Mouse (Mus musculus): ENCODE results near the gene Twf1. TPM values are rescaled to one million over a fixed set of nuclear protein-coding genes. Genes with fewer than 3 reads are reported as not detected.

Gene Twf1
- polyA plus RNA-seq, 1 experiment from 2014 or later: 68.9 TPM

- WGBS: 90% methylated on average over 9 of the region's 9 CpGs
- H3K4me3 ChIP-seq: no peak overlapping the region
- H3K27ac ChIP-seq (replicated peaks): no peak overlapping the region
- H3K27me3 ChIP-seq (replicated peaks; ENCODE audit: low read depth, poor library complexity, severe bottlenecking): no peaks in the 10 kb centered on the region
- no peak for DNase-seq (ENCODE audit: low spot score)
- H3K4me1 ChIP-seq: no peaks in the 10 kb centered on the region
- no peaks in the 10 kb centered on the region for H3K36me3 ChIP-seq (replicated peaks)
- H3K9me3 ChIP-seq: no peaks in the 10 kb centered on the region
These were observed 23.8 kb downstream of the Twf1 start for GRCm38 (mm10) chr15:94565854-94566253.

- Histone ChIP-seq H3K9me3 (no peaks in the 10 kb centered on the region), H3K27me3 (replicated peaks; ENCODE audit: low read depth, poor library complexity, severe bottlenecking) (no peaks in the 10 kb centered on the region), H3K4me3 (no peak overlapping the region), H3K27ac (replicated peaks) (no peak overlapping the region), H3K36me3 (replicated peaks) (no peaks in the 10 kb centered on the region), H3K4me1 (no peaks in the 10 kb centered on the region)
- 80% methylated on average over 2 of the region's 2 CpGs for WGBS
- DNase-seq (ENCODE audit: low spot score): no peak
These were observed 24.8 kb downstream of the Twf1 start for GRCm38 (mm10) chr15:94564909-94565308.

- no peaks in the 10 kb centered on the region for H3K27me3 ChIP-seq (replicated peaks; ENCODE audit: low read depth, poor library complexity, severe bottlenecking)
- no peak overlapping the region for H3K4me3 ChIP-seq
- no peaks in the 10 kb centered on the region for H3K9me3 ChIP-seq
- H3K27ac ChIP-seq (replicated peaks): no peak overlapping the region
- H3K36me3 ChIP-seq (replicated peaks): no peaks in the 10 kb centered on the region
- no peaks in the 10 kb centered on the region for H3K4me1 ChIP-seq
- 84% methylated on average over 17 of the region's 17 CpGs for WGBS
- DNase-seq (ENCODE audit: low spot score): no peak
These were observed 30.6 kb downstream of the Twf1 start for GRCm38 (mm10) chr15:94558895-94559656.

GRCm38 (mm10) chr15:94557442-94557841 lies 32.2 kb downstream of the Twf1 start:
- H3K27me3 ChIP-seq (replicated peaks; ENCODE audit: low read depth, poor library complexity, severe bottlenecking): no peaks in the 10 kb centered on the region
- DNase-seq (ENCODE audit: low spot score): peak; percentile 81
- no peaks in the 10 kb centered on the region for H3K9me3 ChIP-seq
- no peaks in the 10 kb centered on the region for H3K4me1 ChIP-seq
- no peaks in the 10 kb centered on the region for H3K36me3 ChIP-seq (replicated peaks)
- WGBS: 28% methylated on average over 7 of the region's 7 CpGs
- no peak overlapping the region for H3K27ac ChIP-seq (replicated peaks)
- no peak overlapping the region for H3K4me3 ChIP-seq

- H3K27ac ChIP-seq (replicated peaks): no peak overlapping the region
- WGBS: 93% methylated on average over 9 of the region's 9 CpGs
- H3K4me1 ChIP-seq: no peaks in the 10 kb centered on the region
- no peaks in the 10 kb centered on the region for H3K27me3 ChIP-seq (replicated peaks; ENCODE audit: low read depth, poor library complexity, severe bottlenecking)
- H3K36me3 ChIP-seq (replicated peaks): no peaks in the 10 kb centered on the region
- DNase-seq (ENCODE audit: low spot score): no peak
- no peak overlapping the region for H3K4me3 ChIP-seq
- H3K9me3 ChIP-seq: 0 out of 2 replicates have a peak, but pooled peaks cover 7% of the 10 kb centered on the region
These were observed 36.2 kb downstream of the Twf1 start for GRCm38 (mm10) chr15:94553536-94553935.

- Histone ChIP-seq H3K9me3 (0 out of 2 replicates have a peak, but pooled peaks cover 3% of the 10 kb centered on the region), H3K4me1 (peaks cover 15% of the 10 kb centered on the region), H3K36me3 (replicated peaks) (no peaks in the 10 kb centered on the region), H3K4me3 (no peak overlapping the region), H3K27ac (replicated peaks) (no peak overlapping the region), H3K27me3 (replicated peaks; ENCODE audit: low read depth, poor library complexity, severe bottlenecking) (no peaks in the 10 kb centered on the region)
- no peak for DNase-seq (ENCODE audit: low spot score)
- WGBS: 87% methylated on average over 4 of the region's 4 CpGs
These were observed 44.8 kb downstream of the Twf1 start for GRCm38 (mm10) chr15:94544844-94545243.

- WGBS: 42% methylated on average over 9 of the region's 9 CpGs
- H3K9me3 ChIP-seq: no peaks in the 10 kb centered on the region
- peaks cover 15% of the 10 kb centered on the region for H3K4me1 ChIP-seq
- H3K27me3 ChIP-seq (replicated peaks; ENCODE audit: low read depth, poor library complexity, severe bottlenecking): no peaks in the 10 kb centered on the region
- H3K4me3 ChIP-seq: peak overlapping the region; percentile 88
- DNase-seq (ENCODE audit: low spot score): no peak
- no peaks in the 10 kb centered on the region for H3K36me3 ChIP-seq (replicated peaks)
- peak overlapping the region; percentile 87 for H3K27ac ChIP-seq (replicated peaks)
These were observed 45.5 kb downstream of the Twf1 start for GRCm38 (mm10) chr15:94544052-94544636.

GRCm38 (mm10) chr15:94543409-94544051 lies 46.2 kb downstream of the Twf1 start, which contains the start of the genes Pus7l and Irak4:
Gene Pus7l, minus strand, starts transcription at chr15:94543547.
Gene Irak4, plus strand, starts transcription at chr15:94543643.
- H3K4me1 ChIP-seq: peaks cover 15% of the 10 kb centered on the region
- peak within 1 kb of the TSS; percentile 87 for H3K27ac ChIP-seq (replicated peaks)
- peak; percentile 94 for DNase-seq (ENCODE audit: low spot score)
- H3K9me3 ChIP-seq: no peaks in the 10 kb centered on the region
- WGBS: under 1% methylated on average over 45 of the region's 45 CpGs
- H3K36me3 ChIP-seq (replicated peaks): no peaks in the 10 kb centered on the region
- no peaks in the 10 kb centered on the region for H3K27me3 ChIP-seq (replicated peaks; ENCODE audit: low read depth, poor library complexity, severe bottlenecking)
- peak within 1 kb of the TSS; percentile 88 for H3K4me3 ChIP-seq

GRCm38 (mm10) chr15:94542567-94543408 lies 46.9 kb downstream of the Twf1 start:
- Histone ChIP-seq H3K27me3 (replicated peaks; ENCODE audit: low read depth, poor library complexity, severe bottlenecking) (no peaks in the 10 kb centered on the region), H3K9me3 (no peaks in the 10 kb centered on the region), H3K4me3 (peak overlapping the region; percentile 88), H3K4me1 (peaks cover 15% of the 10 kb centered on the region), H3K27ac (replicated peaks) (peak overlapping the region; percentile 87), H3K36me3 (replicated peaks) (0 out of 2 replicates have a peak, but pooled peaks cover 4% of the 10 kb centered on the region)
- no peak for DNase-seq (ENCODE audit: low spot score)
- WGBS: 13% methylated on average over 22 of the region's 22 CpGs

GRCm38 (mm10) chr15:94539296-94539695 lies 50.4 kb downstream of the Twf1 start:
- Histone ChIP-seq H3K36me3 (replicated peaks) (peaks cover 4% of the 10 kb centered on the region; the same call in 1 of the 2 replicates), H3K9me3 (no peaks in the 10 kb centered on the region), H3K27me3 (replicated peaks; ENCODE audit: low read depth, poor library complexity, severe bottlenecking) (no peaks in the 10 kb centered on the region), H3K4me1 (peaks cover 15% of the 10 kb centered on the region), H3K4me3 (no peak overlapping the region), H3K27ac (replicated peaks) (no peak overlapping the region)
- DNase-seq (ENCODE audit: low spot score): no peak
- 93% methylated on average over 3 of the region's 3 CpGs for WGBS

GRCm38 (mm10) chr15:94535521-94535920 lies 54.2 kb downstream of the Twf1 start:
- no peak for DNase-seq (ENCODE audit: low spot score)
- Histone ChIP-seq H3K9me3 (no peaks in the 10 kb centered on the region), H3K27me3 (replicated peaks; ENCODE audit: low read depth, poor library complexity, severe bottlenecking) (no peaks in the 10 kb centered on the region), H3K4me3 (no peak overlapping the region), H3K27ac (replicated peaks) (no peak overlapping the region), H3K36me3 (replicated peaks) (peaks cover 21% of the 10 kb centered on the region), H3K4me1 (no peaks in the 10 kb centered on the region)
- 94% methylated on average over 7 of the region's 7 CpGs for WGBS

- peaks cover 32% of the 10 kb centered on the region for H3K36me3 ChIP-seq (replicated peaks)
- no peak overlapping the region for H3K4me3 ChIP-seq
- no peaks in the 10 kb centered on the region for H3K4me1 ChIP-seq
- WGBS: 92% methylated on average over 6 of the region's 6 CpGs
- no peaks in the 10 kb centered on the region for H3K27me3 ChIP-seq (replicated peaks; ENCODE audit: low read depth, poor library complexity, severe bottlenecking)
- no peak overlapping the region for H3K27ac ChIP-seq (replicated peaks)
- no peaks in the 10 kb centered on the region for H3K9me3 ChIP-seq
- DNase-seq (ENCODE audit: low spot score): no peak
These were observed 56.7 kb downstream of the Twf1 start for GRCm38 (mm10) chr15:94532956-94533355.
